Mouse (Mus musculus): ENCODE results near the gene Commd1. TPM values are rescaled to one million over a fixed set of nuclear protein-coding genes. Genes with fewer than 3 reads are reported as not detected.
A peak's percentile ranks its signal among the peaks of the same experiment; 100 is the strongest.

The Commd1 gene
- polyA plus RNA-seq, 1 experiment from 2014 or later: 209 TPM

- ATAC-seq (ENCODE audit: low read depth) (no peak), DNase-seq (no peak)
- Histone ChIP-seq H3K4me3 (replicated peaks) (no peak overlapping the region), H3K36me3 (no peaks in the 10 kb centered on the region), H3K27ac (no peak overlapping the region), H3K27me3 (no peaks in the 10 kb centered on the region), H3K4me1 (replicated peaks) (peaks cover 8% of the 10 kb centered on the region), H3K4me2 (no peak overlapping the region), H3K9me3 (replicated peaks) (no peaks in the 10 kb centered on the region), H3K9ac (no peak overlapping the region)
- 86% methylated on average over 4 of the region's 4 CpGs for WGBS (ENCODE audit: insufficient replicate concordance)
Observed at GRCm38 (mm10) chr11:22937716-22938316, 44.4 kb downstream of the Commd1 start.

- Histone ChIP-seq H3K4me1 (replicated peaks) (peaks cover 20% of the 10 kb centered on the region), H3K9ac (no peak overlapping the region), H3K27me3 (no peaks in the 10 kb centered on the region), H3K36me3 (no peaks in the 10 kb centered on the region), H3K4me2 (no peak overlapping the region), H3K4me3 (replicated peaks) (no peak overlapping the region), H3K27ac (no peak overlapping the region), H3K9me3 (replicated peaks) (no peaks in the 10 kb centered on the region)
- WGBS (ENCODE audit: insufficient replicate concordance): 43% methylated on average over 5 of the region's 5 CpGs
- no peak for ATAC-seq (ENCODE audit: low read depth)
- DNase-seq: no peak
Observed at GRCm38 (mm10) chr11:22936446-22937125, 45.6 kb downstream of the Commd1 start.

- no peak overlapping the region for H3K9ac ChIP-seq
- peak; percentile 58 for ATAC-seq (ENCODE audit: low read depth)
Observed at GRCm38 (mm10) chr11:22932167-22932566, 50.0 kb downstream of the Commd1 start.

GRCm38 (mm10) chr11:22931320-22931905 lies 50.8 kb downstream of the Commd1 start:
- Histone ChIP-seq H3K36me3 (no peaks in the 10 kb centered on the region), H3K4me2 (no peak overlapping the region), H3K4me1 (replicated peaks) (peaks cover 52% of the 10 kb centered on the region), H3K9ac (no peak overlapping the region), H3K9me3 (replicated peaks) (no peaks in the 10 kb centered on the region), H3K27ac (no peak overlapping the region), H3K4me3 (replicated peaks) (no peak overlapping the region), H3K27me3 (no peaks in the 10 kb centered on the region)
- DNase-seq: no peak
- WGBS (ENCODE audit: insufficient replicate concordance): 49% methylated on average over 2 of the region's 2 CpGs
- peak; percentile 51; the same call in 1 of the 2 replicates for ATAC-seq (ENCODE audit: low read depth)

More at GRCm38 (mm10) chr11:22932167-22932566, 50.0 kb downstream of the Commd1 start:
- Histone ChIP-seq H3K9me3 (replicated peaks) (no peaks in the 10 kb centered on the region), H3K27me3 (no peaks in the 10 kb centered on the region), H3K36me3 (no peaks in the 10 kb centered on the region), H3K27ac (no peak overlapping the region), H3K4me2 (no peak overlapping the region), H3K4me1 (replicated peaks) (peaks cover 52% of the 10 kb centered on the region), H3K4me3 (replicated peaks) (no peak overlapping the region)
- DNase-seq: no peak

GRCm38 (mm10) chr11:22930129-22930528 lies 52.1 kb downstream of the Commd1 start:
- DNase-seq (no peak), ATAC-seq (ENCODE audit: low read depth) (no peak)

GRCm38 (mm10) chr11:22928586-22929169 lies 53.5 kb downstream of the Commd1 start:
- 34% methylated on average over 8 of the region's 8 CpGs for WGBS (ENCODE audit: insufficient replicate concordance)
- peaks cover 52% of the 10 kb centered on the region for H3K4me1 ChIP-seq (replicated peaks)
- DNase-seq (no peak), ATAC-seq (ENCODE audit: low read depth) (no peak)
- H3K9ac ChIP-seq: no peak overlapping the region
- no peak overlapping the region for H3K4me3 ChIP-seq (replicated peaks)
- no peaks in the 10 kb centered on the region for H3K27me3 ChIP-seq
- no peak overlapping the region for H3K4me2 ChIP-seq
- no peak overlapping the region for H3K27ac ChIP-seq
- H3K36me3 ChIP-seq: no peaks in the 10 kb centered on the region
- no peaks in the 10 kb centered on the region for H3K9me3 ChIP-seq (replicated peaks)

More at GRCm38 (mm10) chr11:22930129-22930528, 52.1 kb downstream of the Commd1 start:
- no peak overlapping the region for H3K27ac ChIP-seq
- H3K36me3 ChIP-seq: no peaks in the 10 kb centered on the region
- H3K4me3 ChIP-seq (replicated peaks): no peak overlapping the region
- 45% methylated on average over 2 of the region's 2 CpGs for WGBS (ENCODE audit: insufficient replicate concordance)
- no peak overlapping the region for H3K9ac ChIP-seq
- H3K27me3 ChIP-seq: no peaks in the 10 kb centered on the region
- peaks cover 52% of the 10 kb centered on the region for H3K4me1 ChIP-seq (replicated peaks)
- H3K9me3 ChIP-seq (replicated peaks): no peaks in the 10 kb centered on the region
- H3K4me2 ChIP-seq: no peak overlapping the region

GRCm38 (mm10) chr11:22923606-22924005 lies 58.6 kb downstream of the Commd1 start:
- ATAC-seq (ENCODE audit: low read depth) (no peak), DNase-seq (no peak)
- H3K4me3 ChIP-seq (replicated peaks): no peak overlapping the region
- no peak overlapping the region for H3K4me2 ChIP-seq
- H3K36me3 ChIP-seq: no peaks in the 10 kb centered on the region
- H3K27me3 ChIP-seq: no peaks in the 10 kb centered on the region
- H3K27ac ChIP-seq: no peak overlapping the region
- peaks cover 10% of the 10 kb centered on the region for H3K4me1 ChIP-seq (replicated peaks)
- WGBS (ENCODE audit: insufficient replicate concordance): 78% methylated on average over 2 of the region's 2 CpGs
- no peaks in the 10 kb centered on the region for H3K9me3 ChIP-seq (replicated peaks)
- H3K9ac ChIP-seq: no peak overlapping the region

GRCm38 (mm10) chr11:22922546-22922945 lies 59.6 kb downstream of the Commd1 start:
- no peak overlapping the region for H3K4me3 ChIP-seq (replicated peaks)
- no peak overlapping the region for H3K27ac ChIP-seq
- peaks cover 12% of the 10 kb centered on the region for H3K4me1 ChIP-seq (replicated peaks)
- no peak overlapping the region for H3K4me2 ChIP-seq
- no peaks in the 10 kb centered on the region for H3K27me3 ChIP-seq
- no peaks in the 10 kb centered on the region for H3K9me3 ChIP-seq (replicated peaks)
- H3K36me3 ChIP-seq: no peaks in the 10 kb centered on the region
- WGBS (ENCODE audit: insufficient replicate concordance): 57% methylated on average over 2 of the region's 2 CpGs
- ATAC-seq (ENCODE audit: low read depth) (no peak), DNase-seq (no peak)
- H3K9ac ChIP-seq: no peak overlapping the region

GRCm38 (mm10) chr11:22919336-22919735 lies 62.8 kb downstream of the Commd1 start:
- H3K9ac ChIP-seq: no peak overlapping the region
- no peaks in the 10 kb centered on the region for H3K9me3 ChIP-seq (replicated peaks)
- H3K4me1 ChIP-seq (replicated peaks): peaks cover 22% of the 10 kb centered on the region
- no peak overlapping the region for H3K27ac ChIP-seq
- DNase-seq (no peak), ATAC-seq (ENCODE audit: low read depth) (no peak)
- WGBS (ENCODE audit: insufficient replicate concordance): 40% methylated on average over 2 of the region's 2 CpGs
- no peaks in the 10 kb centered on the region for H3K36me3 ChIP-seq
- no peak overlapping the region for H3K4me2 ChIP-seq
- no peak overlapping the region for H3K4me3 ChIP-seq (replicated peaks)
- no peaks in the 10 kb centered on the region for H3K27me3 ChIP-seq

- no peaks in the 10 kb centered on the region for H3K9me3 ChIP-seq (replicated peaks)
- ATAC-seq (ENCODE audit: low read depth) (no peak), DNase-seq (no peak)
- H3K4me2 ChIP-seq: no peak overlapping the region
- H3K36me3 ChIP-seq: no peaks in the 10 kb centered on the region
- no peak overlapping the region for H3K27ac ChIP-seq
- no peak overlapping the region for H3K9ac ChIP-seq
- H3K27me3 ChIP-seq: no peaks in the 10 kb centered on the region
- H3K4me1 ChIP-seq (replicated peaks): peaks cover 34% of the 10 kb centered on the region
- H3K4me3 ChIP-seq (replicated peaks): no peak overlapping the region
- 76% methylated on average over 7 of the region's 7 CpGs for WGBS (ENCODE audit: insufficient replicate concordance)
Observed at GRCm38 (mm10) chr11:22917786-22918185, 64.4 kb downstream of the Commd1 start.

- Histone ChIP-seq H3K9ac (0 out of 2 replicates have a peak overlapping the region, but pooled peaks have one; percentile 15), H3K4me1 (replicated peaks) (peaks cover 43% of the 10 kb centered on the region), H3K36me3 (no peaks in the 10 kb centered on the region), H3K4me3 (replicated peaks) (no peak overlapping the region), H3K27me3 (no peaks in the 10 kb centered on the region), H3K27ac (no peak overlapping the region; the same call in 1 of the 2 replicates), H3K9me3 (replicated peaks) (no peaks in the 10 kb centered on the region), H3K4me2 (no peak overlapping the region)
- ATAC-seq (ENCODE audit: low read depth) (peak; percentile 94), DNase-seq (peak; percentile 40)
- 15% methylated on average over 4 of the region's 4 CpGs for WGBS (ENCODE audit: insufficient replicate concordance)
Observed at GRCm38 (mm10) chr11:22913744-22914143, 68.4 kb downstream of the Commd1 start.

Measured in liver, embryonic 13.5 days (tissue).